In genomic region chr11:72535519-72535918, GRCm38 (mm10) we compare ENCODE assay signal across 10 mouse cellular contexts. TPM values are rescaled to one million over a fixed set of nuclear protein-coding genes. Genes with fewer than 3 reads are reported as not detected.
DNase-seq lines count a peak whose midpoint lies in the region; ATAC-seq and TF ChIP-seq lines count a peak whose summit lies in the region.
"Had no signal": no experiment of that assay in that cellular context is flagged by ENCODE, and none has a peak within 500 bp of the region (broad histone marks: within the 10 kb centered on the region; RNA-seq: fewer than 3 reads in every experiment).

No protein-coding gene starts in this region.

- 82% methylated on average over 3 of the region's 3 CpGs for WGBS in hindbrain, embryonic 11.5 days
- 85% methylated on average over 3 of the region's 3 CpGs for WGBS in hindbrain, embryonic 16.5 days

- H3K9me3 ChIP-seq in hindbrain, embryonic 11.5 days (ENCODE audit: control insufficient read depth, low read length) = no peaks in the 10 kb centered on the region
- H3K9me3 ChIP-seq in hindbrain, embryonic 16.5 days (ENCODE audit: control insufficient read depth, low read length) = no peaks in the 10 kb centered on the region

- H3K4me1 ChIP-seq in hindbrain, embryonic 11.5 days (replicated peaks; ENCODE audit: control insufficient read depth, insufficient read depth, low read length) = no peaks in the 10 kb centered on the region
- no peaks in the 10 kb centered on the region for H3K4me1 ChIP-seq in hindbrain, embryonic 16.5 days (ENCODE audit: control insufficient read depth, insufficient read depth, low read depth, low read length)
- H3K4me1 ChIP-seq in testis, adult 2 months (ENCODE audit: control insufficient read depth, insufficient read depth, low read length) = no peaks in the 10 kb centered on the region

- H3K4me3 ChIP-seq in hindbrain, embryonic 11.5 days (ENCODE audit: low read depth, low read length) = no peak overlapping the region
- no peak overlapping the region for H3K4me3 ChIP-seq in hindbrain, embryonic 16.5 days (ENCODE audit: low read length)
- no peak overlapping the region for H3K4me3 ChIP-seq in testis, adult 2 months (ENCODE audit: control insufficient read depth, low read depth, low read length)
- H3K4me3 ChIP-seq: megakaryocyte, embryonic 14.5 days had no signal

- H3K36me3 ChIP-seq in hindbrain, embryonic 11.5 days (ENCODE audit: control insufficient read depth, insufficient read depth, low read length) = no peaks in the 10 kb centered on the region
- H3K36me3 ChIP-seq in hindbrain, embryonic 16.5 days (ENCODE audit: control insufficient read depth, insufficient read depth, low read length) = no peaks in the 10 kb centered on the region
- H3K36me3 ChIP-seq in testis, adult 2 months (ENCODE audit: control insufficient read depth, insufficient read depth, low read length) = no peaks in the 10 kb centered on the region

- peak; percentile 25 for DNase-seq in hindbrain, embryonic 11.5 days (ENCODE audit: low spot score)
- DNase-seq in testis, postnatal 14 days (ENCODE audit: low spot score) = no peak
- DNase-seq in lung, postnatal 36 days = peak; percentile 43
- DNase-seq in adrenal gland, adult (ENCODE audit: inconsistent age in 2 of 2, low spot score in 1 of 2) = no peak
- no peak for DNase-seq in cerebellum, postnatal 4 days (ENCODE audit: low spot score in 2 of 2)
- no peak for DNase-seq in layer of hippocampus, postnatal 10 days (ENCODE audit: low spot score in 2 of 2)
- DNase-seq: right cerebral cortex, adult 18-20 months had no signal

- H3K27ac ChIP-seq in hindbrain, embryonic 11.5 days (ENCODE audit: low read depth, low read length) = no peak overlapping the region
- no peak overlapping the region for H3K27ac ChIP-seq in hindbrain, embryonic 16.5 days (ENCODE audit: low read depth, low read length)
- H3K27ac ChIP-seq in testis, adult 2 months (ENCODE audit: control insufficient read depth, insufficient read depth, low read depth, low read length) = no peak overlapping the region

- ATAC-seq in hindbrain, embryonic 11.5 days (ENCODE audit: low FRiP score) = no peak
- ATAC-seq in hindbrain, embryonic 16.5 days = no peak

- peak; percentile 48; the same call in 1 of the 2 replicates for TF ChIP-seq CTCF in testis, adult 2 months (IDR thresholded peaks at IDR 0.05; ENCODE audit: control insufficient read depth, insufficient read depth, insufficient replicate concordance, low read depth, low read length)

- no peak for TF ChIP-seq POLR2A in testis, adult 2 months (IDR thresholded peaks at IDR 0.05; ENCODE audit: control insufficient read depth, low read depth, low read length)

- no peak overlapping the region for H3K9ac ChIP-seq in hindbrain, embryonic 11.5 days (ENCODE audit: low read depth, low read length)
- no peak overlapping the region for H3K9ac ChIP-seq in hindbrain, embryonic 16.5 days (ENCODE audit: low read depth, low read length)

- H3K27me3 ChIP-seq in hindbrain, embryonic 11.5 days (ENCODE audit: control insufficient read depth, insufficient read depth, low read length) = no peaks in the 10 kb centered on the region
- H3K27me3 ChIP-seq in hindbrain, embryonic 16.5 days (replicated peaks; ENCODE audit: control insufficient read depth, insufficient read depth, low read length) = no peaks in the 10 kb centered on the region
- no peaks in the 10 kb centered on the region for H3K27me3 ChIP-seq in testis, adult 2 months (ENCODE audit: control insufficient read depth, insufficient read depth, low read length)

- H3K4me2 ChIP-seq in hindbrain, embryonic 11.5 days (replicated peaks; ENCODE audit: low read depth, low read length) = no peak overlapping the region
- no peak overlapping the region for H3K4me2 ChIP-seq in hindbrain, embryonic 16.5 days (ENCODE audit: low read length)

RNA-seq across cellular contexts. Expression of gene Spns3, which starts 14.8 kb away (rescaled TPM):
- not detected in 2 replicates for polyA plus RNA-seq in hindbrain, embryonic 11.5 days (2014; fragmentation: Nextera tagmentation; extraction: Ambion mirVana)
- polyA plus RNA-seq in hindbrain, embryonic 16.5 days (2015; fragmentation: Nextera tagmentation; extraction: Ambion mirVana) = 0.09 TPM in 1 of 2 replicates, not detected in the other
- polyA plus RNA-seq in testis, adult 2 months (2012; rRNA removed) = 1.6 and 1.7 TPM in 2 replicates
- total RNA-seq in layer of hippocampus, postnatal 10 days (2021) = under 1 TPM; 0.18 to 0.22 TPM

RNA-seq across cellular contexts. Expression of gene Spns2, which starts 45.8 kb away (rescaled TPM):
- 5.3 and 6.2 TPM in 2 replicates for polyA plus RNA-seq in hindbrain, embryonic 11.5 days (2014; fragmentation: Nextera tagmentation; extraction: Ambion mirVana)
- polyA plus RNA-seq in hindbrain, embryonic 16.5 days (2015; fragmentation: Nextera tagmentation; extraction: Ambion mirVana) = 6.0 and 8.2 TPM in 2 replicates
- 11.4 and 12.1 TPM in 2 replicates for polyA plus RNA-seq in testis, adult 2 months (2012; rRNA removed)
- 10 to 100 TPM; 58.4 to 59.6 TPM for total RNA-seq in layer of hippocampus, postnatal 10 days (2021)

Comparison
In these comparisons a context has a peak if more than half of its experiments do, and no peak if none do; other contexts are left out.
1. DNase-seq: peak in hindbrain, embryonic 11.5 days (single experiment) and lung, postnatal 36 days (single experiment); none in testis, postnatal 14 days (single experiment), adrenal gland, adult (0 of 2), cerebellum, postnatal 4 days (0 of 2) and layer of hippocampus, postnatal 10 days (0 of 2).